Mouse (Mus musculus) CD4-positive, CD25-positive, alpha-beta regulatory T cell, adult 2 months (primary cell): ENCODE data around the gene Gorasp1.

Source experiments
- DNase-seq: peaks from one replicate; pipeline ENCODE4 v3.0.0-alpha.2; 2012; ENCODE audit warnings: low read depth, low spot score

Gorasp1 gene

DNA sequence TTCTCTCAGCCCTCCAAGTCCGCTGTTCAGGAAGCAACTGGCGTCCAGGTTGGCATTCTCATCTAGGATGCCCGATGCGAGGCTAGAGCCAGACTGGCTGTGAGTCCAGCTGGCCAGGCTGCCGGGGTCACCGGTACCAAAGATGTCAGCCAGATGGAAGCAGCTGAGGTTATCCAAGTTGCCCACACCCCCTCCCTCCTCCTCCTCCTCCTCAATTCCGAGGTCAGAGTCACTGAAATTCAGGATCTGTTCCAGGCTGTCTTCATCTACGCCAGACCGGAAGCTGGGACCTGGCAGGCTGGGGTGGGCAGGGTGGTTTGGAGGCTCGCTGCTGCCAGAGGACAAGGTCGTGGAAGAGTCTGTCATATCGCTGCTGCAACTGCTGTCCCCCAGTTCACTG, 35.2 kb upstream of the Gorasp1 start:
- no peak for DNase-seq

DNA sequence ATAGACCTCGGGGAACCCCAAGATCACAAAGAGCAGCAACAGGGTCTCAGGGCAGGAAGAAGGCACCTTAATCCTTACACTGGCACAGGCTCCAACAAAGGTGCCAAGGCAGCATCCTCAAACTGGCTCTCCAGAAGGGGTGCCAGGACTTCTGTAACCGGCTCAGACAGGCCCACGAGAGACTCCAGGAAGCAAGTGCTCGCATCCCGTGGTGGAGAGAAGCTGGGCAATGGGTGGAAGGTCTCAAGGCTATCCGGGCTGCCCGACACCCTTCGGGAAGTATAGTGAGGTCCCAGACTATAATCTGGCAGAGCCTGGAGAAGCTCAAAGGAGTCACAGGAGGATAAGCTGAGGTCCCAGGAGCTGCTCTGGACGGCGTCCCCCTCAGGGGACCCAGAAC, 34.8 kb upstream of the Gorasp1 start:
- DNase-seq, result no peak

DNA sequence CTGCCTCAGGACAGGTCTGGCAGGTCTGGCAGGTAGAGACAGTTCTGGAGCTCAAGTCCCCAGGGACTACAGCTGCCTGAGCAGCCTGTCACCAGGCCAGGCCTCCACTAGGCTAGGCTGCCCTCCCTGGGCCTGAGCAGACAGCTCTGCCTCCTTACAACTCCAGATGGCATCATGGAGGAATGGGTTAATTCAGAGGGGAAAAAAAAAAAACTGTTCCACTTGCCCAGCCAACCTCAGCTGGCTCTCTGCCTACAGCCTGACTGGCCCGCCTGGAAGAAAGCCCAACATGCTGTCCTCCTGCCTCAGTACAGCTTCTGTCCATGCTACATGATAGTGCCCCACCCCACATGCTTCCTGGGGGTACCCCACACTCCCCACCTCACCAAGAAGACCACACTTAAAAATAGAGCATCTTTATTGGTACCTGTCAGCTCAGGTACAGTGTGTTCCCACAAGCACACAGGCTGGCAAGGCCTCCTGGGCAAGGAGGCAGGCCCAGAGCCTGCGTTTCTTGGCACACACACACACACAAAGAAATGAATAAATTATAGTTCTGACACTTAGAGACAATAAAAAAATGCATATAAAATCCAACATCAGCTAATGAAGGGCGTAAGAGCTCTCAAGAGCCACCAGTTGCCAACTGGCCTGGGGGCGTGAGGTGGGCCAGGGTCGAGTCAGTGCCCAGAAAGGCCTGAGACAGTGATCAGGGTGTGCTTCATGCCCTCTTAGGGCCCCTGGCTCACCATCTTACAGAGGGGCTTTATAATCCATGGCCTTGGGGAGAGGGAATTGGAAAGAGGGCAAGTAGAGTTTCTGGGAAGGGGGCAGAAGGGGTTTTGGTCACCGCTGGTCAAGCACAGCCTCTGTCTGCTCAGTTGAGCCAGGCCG, 33.6 kb upstream of the Gorasp1 start:
- DNase-seq, result peak; percentile 27

DNA sequence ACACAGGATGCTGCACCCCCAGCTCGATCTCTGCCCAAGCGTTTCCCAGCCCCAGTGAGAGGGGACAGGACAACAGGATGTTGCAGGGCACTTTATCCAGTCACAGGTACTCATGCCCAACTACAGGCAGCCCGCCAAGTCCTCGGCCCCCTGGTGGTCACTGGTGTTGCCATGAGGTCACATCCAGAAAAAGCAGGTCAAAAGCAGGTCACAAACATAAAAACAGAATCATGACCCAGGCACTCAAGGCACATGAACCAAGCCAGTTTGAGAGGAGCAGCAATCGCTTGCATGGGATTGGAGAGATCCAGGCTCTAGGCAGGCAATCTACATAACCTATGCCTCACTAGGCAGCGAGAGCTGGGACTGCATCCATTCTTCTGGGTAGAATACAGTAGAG, 32.9 kb upstream of the Gorasp1 start:
- peak; percentile 70 for DNase-seq

DNA sequence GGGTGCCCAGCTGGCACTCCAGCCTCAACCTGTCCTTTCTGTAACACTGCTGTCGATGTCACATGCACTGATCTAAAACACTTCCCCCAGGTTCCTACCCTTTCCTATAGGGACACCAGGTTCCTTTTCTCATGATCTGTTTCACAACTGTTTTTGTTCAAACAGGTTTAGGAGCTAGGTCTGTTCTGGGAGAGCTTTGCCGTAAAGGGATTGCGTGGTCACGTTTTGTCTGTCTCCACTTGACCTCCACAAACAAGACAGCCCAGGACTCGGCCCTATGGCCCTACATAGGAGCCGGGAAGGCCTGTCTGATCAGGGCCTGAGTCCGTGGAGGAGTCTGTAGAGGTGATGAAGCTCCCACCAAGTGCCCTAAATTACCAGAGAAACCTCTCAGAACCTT, 32.4 kb upstream of the Gorasp1 start:
- no peak for DNase-seq

DNA sequence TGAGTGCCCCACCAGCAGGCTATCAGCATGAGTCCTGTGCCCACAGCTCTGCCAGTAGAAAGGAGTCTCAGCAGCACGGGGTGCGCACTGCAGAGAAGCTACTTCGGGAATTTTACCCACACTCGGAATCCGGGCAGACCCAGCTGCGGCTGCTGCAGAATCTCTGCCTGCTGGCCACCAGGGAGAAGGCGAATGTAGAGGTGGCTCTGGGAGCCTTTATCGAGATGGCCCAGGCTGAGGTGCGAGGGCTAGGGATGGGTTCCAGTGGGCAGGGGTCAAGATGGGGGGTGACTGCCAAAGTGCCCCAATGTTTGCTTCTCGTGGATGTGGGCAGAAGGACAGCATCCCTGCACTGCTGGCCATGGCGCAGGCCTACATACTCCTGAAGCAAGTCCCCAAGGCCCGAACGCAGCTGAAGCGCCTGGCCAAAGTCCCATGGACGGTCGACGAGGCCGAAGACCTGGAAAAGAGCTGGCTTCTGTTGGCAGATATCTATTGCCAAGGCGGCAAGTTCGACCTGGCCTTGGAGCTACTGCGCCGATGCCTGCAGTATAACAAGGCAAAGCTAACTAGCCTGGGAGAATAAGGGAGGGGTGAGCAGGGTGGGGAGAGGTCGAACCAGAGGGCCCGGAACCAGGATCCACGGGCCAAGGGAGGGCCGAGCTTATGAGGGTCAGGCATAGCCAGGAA, 29.0 kb upstream of the Gorasp1 start:
- DNase-seq, result no peak

DNA sequence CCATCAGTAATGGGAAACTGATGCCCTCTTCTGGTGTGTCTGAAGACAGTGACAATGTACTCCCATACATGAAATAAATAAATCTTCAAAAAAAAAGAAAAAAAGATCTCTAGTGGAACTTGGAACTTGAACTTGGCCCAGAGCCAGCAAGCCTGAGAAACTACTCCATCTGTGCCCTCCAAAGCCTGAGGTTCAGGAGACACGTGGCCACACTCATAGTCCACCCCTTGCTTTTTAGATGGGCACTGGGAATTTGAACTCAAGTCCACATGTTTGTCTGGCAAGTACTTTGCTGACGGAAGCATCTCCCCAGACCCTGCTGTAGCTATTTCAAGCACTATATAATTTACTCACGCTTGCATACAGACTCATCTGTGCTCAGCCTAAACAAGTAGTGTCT, 27.8 kb upstream of the Gorasp1 start:
- DNase-seq, result no peak

DNA sequence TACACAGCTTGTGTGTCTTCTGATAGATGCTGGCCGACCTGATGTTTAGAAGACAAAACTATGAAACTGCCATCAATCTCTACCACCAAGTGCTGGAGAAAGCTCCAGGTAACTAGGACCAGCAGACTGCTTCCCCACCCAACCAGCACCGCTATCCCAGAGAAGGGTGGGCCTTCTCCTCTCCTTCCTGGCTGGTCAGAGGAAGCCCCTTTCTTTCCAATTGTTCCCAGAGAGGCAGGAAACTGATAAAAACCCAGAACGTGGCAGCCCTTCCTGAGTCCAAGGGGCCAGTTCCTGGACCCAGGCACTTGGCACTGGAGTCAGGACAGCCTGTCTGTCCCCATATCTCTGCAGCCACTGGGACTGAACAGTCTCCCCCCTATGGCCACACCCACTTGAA, 26.8 kb upstream of the Gorasp1 start:
- DNase-seq, result no peak

DNA sequence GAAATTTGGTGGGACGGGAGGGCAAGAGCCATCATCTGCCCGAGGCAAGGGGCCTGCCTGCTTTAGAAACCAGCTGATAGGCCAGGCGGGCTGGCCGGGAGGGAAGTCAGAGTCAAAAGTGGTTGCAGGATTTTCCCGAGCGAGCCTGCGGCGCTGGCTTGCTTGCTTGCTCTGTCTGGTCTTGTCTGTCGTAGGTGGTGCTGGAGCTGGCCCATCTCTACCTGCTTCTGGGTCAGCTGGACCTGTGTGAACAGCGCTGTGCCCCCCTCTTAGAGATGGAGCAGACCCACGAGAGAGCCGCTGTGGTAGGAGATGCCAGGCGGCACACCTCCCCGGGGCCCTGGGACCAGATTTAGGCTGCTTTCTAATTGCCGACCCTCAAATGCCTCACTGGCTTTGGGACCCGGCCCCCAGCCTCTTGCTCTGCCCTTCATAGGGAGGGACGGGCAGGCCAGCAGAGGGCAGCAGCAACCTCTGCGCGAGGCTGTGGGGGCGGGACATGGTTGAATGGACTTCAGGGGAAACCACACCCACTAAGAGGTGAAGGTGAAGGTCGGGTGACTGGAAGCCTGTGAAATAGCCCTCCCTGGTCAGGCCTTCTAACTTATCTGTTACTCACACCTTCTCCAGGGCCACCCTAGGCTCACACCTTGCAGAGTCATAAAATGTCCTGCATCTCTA, 25.8 kb upstream of the Gorasp1 start:
- DNase-seq, result peak; percentile 89

DNA sequence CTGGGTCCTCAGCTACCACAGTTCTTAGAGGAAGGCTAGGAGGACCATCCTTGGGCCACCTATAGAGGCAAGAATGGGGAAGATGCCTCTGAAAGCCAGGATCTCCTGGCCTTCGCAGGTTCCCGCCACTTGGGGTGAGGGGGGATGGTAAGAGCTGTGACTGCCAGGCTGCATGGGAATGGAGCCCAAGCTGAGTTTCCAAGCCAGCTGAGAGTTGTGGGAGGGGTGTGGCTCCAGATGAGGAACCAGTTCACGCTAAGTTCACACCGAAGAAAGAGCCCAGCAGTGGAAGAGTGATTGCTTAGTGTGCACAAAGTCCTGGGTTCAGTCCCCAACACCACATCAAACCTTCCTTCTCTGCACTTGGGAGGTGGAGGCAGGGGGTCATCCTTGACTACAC, 24.9 kb upstream of the Gorasp1 start:
- no peak for DNase-seq

DNA sequence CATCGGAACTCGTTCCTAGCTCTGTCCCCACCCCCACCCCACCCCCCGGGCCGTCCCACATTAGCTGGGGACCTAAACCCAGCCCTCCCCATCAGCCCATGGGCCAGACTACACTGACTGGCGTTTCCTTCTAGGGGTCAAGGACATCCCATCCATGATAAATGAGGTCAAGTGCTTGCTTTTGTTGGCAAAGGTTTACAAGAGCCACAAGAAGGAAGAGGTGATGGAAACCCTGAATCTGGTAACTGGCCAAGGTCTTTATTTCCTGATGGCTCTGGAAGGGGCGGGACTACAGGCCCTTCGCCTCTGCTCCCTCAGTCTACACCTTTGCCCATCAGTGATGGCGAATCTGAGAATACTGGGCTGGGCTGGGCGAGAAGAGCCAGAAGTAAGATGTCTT, 21.5 kb upstream of the Gorasp1 start:
- DNase-seq, result no peak

DNA sequence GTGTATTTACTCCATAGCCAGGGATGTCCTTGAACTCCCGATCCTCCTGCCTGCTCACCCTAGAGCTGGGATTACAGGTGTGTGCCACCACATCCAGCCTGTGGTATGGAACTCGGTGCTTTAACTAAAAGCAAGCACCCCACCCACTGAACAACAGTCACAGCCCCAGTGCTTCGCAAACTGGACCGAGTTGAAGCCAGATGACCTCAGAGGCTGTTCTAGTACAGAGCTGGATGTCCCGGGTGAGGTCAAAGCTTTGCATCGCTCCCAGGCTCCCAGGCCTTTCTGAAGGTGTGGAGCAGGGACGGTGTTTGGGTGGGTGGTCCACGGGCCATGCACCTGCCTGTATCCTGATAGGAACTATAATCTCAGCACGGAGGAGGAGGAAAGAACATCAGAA, 14.0 kb upstream of the Gorasp1 start:
- no peak for DNase-seq

DNA sequence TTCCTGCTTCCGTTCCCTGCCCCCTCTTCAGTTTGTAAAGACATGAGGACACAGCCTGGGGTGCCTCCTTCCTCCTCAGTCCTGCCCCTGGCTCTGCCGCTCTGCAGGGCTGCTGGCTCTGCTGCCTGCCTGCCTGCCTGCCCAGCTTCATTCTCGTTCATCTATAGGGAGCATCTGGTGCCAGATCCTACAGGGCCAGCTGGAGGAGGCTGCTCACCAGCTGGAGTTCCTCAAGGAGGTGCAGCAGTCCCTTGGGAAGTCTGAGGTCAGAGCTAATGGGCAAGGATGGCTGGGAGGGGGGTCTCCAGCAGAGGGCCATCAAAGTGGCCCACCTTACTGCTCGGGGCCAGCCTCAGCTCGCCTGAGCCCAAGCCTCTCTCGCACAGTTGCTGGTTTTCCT, 13.1 kb upstream of the Gorasp1 start:
- no peak for DNase-seq

DNA sequence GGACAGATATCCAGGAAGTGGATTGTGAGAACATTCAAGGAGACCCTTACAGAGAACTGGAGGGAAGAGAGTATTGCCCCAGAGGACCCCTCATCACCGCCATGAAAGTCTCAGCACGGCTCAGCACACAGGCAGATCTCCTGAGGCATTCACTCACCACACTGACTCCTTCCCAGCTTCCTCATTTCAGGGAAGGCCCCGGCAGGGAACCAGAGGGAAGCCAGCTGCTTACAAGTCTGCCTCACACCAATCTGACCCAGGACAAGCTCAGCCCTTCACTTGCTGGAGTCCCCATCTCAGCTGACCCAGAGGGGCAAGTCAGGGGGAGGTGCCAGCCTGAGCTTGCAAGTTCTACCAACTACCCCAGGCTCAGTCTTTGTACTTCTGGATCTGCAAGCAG, 11.4 kb upstream of the Gorasp1 start:
- DNase-seq, result no peak

DNA sequence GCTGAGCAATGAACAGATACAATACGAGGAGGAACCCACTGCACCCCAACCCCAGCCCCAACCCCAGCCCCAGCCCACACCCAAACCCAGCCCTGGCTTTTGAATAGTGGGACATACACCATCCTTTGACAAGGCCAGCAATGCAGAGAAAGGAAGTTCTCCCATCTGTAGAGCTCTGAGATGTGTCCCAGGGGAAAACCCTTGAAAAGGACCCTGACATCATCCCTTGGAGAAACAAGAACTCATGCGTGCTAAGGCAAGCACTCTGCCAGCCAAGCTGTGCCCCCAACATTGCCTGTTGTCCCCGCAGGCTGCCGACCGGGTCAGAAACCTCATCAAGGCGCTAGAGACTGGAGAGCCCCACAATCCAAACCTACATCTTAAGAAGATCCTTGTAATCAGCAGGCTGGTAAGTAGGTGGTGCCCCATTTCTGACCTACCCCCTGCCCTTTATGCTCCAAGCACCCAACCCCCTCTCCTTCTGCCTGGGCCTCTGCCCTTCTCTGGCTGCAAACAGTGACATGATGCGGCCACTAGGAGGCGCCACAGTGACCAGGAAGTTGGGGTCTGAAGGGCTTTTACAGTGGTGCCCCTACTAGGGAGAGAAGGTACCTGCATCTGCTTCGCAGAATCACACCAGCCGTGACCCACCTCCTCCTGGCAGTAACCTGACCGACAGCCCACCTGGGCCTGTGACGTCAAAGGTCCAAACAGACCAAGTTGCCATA, 8.0 kb upstream of the Gorasp1 start:
- peak; percentile 76 for DNase-seq

DNA sequence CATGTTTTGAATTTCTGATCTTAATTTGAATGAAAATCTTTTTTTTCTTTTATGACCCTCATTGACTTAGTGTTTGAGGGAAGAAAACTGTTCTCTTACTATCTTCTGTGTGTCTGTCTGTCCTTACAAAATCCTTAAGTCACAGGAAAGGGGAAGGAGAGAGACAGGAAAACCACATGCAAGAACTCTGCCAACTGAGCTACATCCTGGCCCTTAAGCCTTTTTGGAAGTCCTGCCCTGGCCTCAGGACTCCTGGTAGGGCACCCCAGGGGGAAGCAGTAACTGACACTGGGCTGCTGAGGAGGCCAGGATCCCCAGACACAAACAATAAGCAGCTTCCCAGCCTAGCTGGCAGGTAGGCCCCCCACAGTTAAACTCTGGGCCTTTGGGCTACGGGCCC, 6.0 kb upstream of the Gorasp1 start:
- DNase-seq, result no peak

DNA sequence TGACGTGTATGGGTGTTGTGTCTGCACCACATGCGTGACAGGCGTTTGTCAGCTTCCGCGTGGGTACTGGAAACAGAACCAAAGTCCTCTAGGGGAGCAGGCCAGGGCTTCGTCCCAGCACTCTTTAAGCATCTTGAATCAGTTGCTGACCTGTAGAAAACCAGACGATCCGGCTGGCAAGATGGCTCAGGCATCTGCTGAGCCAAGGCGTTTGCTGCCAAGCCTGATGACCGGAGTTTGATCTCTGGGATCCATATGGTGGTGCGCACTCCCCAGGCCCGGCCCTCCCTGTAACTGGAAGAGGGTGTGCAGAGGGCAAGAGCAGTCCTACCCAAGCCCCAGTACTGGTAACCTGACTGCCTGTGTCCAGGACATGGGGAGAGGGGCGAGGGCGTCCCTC, 4.5 kb upstream of the Gorasp1 start:
- DNase-seq, result no peak

DNA sequence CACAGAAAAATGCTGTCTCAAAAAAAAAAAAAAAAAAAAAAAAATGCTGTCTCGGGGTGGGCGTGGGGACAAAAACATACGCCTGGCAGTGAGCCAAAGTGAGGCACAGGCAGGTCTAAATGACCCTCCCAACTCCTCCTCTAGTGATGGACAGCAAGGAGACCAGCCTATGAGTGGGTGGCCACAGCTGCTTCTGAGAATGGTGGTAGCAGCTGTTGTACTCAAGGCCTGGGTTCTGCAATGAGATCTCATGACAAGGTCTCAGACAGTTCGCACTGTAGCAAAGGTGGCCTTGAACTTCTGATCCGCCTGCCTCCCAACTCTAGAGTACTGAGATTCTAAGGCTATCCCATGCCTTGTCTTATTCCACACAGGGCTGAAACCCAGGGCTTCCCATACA, 4.0 kb upstream of the Gorasp1 start:
- no peak for DNase-seq

DNA sequence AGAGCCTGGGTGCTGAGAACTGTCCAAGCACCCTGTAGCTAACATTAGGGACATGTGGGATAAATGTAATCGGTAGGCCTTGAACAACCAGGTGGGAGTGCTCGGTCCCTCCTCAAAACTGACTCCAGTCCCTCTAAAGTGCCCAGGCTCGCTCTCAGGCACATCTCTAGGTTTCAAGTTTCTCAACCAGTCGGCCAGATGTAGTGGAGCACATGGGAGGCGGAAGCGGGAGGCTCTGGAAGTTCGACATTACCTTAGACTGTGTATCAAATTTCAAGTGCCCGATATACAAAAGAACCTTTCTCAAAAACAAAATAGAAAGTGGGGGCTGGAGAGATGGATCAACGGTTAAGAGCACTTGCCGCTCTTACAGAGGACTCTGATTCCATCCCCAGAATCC, 2.3 kb upstream of the Gorasp1 start:
- DNase-seq, result no peak

DNA sequence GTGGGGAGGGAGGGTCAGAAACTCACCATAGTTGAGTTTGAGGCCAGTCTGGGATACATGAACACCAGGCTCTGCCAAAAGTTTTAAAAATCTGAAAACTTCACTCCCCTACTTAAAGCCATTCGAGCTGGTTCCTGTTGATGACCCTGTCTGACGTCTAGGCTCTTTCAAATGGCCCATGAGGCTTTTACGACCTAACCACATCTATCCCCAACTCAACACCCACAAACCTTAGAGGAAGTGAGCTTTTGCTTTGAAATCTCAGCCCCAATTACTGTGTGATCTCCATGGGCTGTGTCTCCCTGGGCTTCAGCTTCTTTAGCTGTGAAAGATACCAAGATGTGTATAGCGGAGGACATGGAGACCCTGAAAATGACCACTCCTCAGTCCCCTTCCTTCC, 1.1 kb upstream of the Gorasp1 start:
- DNase-seq, result peak; percentile 78

DNA sequence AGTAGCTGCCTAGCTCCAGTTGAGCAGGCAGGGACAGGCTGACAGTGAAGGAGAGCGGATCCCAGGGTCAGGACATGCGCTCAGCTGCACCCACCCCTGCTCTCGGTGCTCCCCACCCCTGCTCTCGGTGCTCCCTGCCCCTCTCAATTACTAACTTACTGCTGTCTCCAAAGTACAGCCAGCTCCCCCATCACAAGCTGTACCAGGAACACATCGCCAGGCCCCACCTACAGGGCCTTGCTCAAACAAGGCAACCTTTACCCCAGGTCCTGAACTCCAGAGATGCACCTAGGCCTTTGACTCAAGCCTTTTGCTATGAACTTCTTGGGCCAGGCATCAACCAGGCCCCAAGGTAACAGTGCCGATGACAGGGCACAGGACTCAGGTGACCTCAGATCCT, 3.7 kb downstream of the Gorasp1 start:
- no peak for DNase-seq

DNA sequence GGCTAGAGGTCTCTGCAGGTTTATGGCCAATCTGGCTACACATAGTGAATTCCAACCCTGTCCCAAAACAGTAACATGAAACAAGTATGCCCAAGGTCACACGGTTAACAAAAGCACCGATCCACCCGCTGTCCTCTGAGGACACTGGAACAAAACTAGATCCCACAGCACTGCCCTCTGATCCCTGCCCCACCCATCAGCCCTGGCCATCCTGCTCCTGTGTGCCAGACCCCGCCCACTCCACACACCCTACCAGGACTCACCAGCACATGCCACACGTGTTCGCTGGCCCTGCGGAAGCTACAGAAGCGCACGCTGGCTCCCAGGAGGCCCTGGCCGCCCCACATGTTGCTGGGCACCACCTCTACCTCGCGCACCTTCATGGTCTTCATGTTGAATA, 5.0 kb downstream of the Gorasp1 start:
- DNase-seq, result no peak
